Mouse (Mus musculus) liver, postnatal 0 days (tissue): ENCODE results near the gene Ptprd. TPM values are rescaled to one million over a fixed set of nuclear protein-coding genes. Genes with fewer than 3 reads are reported as not detected.

ENCODE experiments used
- ATAC-seq: fragments of 200-750 bp; cut with Nextera tagmentation; 2 replicates; pipeline ENCODE4 v1.8.0; 2017; ENCODE audit warnings: mild to moderate bottlenecking, moderate library complexity
- DNase-seq: peaks from one replicate; pipeline ENCODE4 v3.0.0-alpha.2; 2016
- H3K27ac ChIP-seq: fragments of 300-500 bp; sonication (generic); 2 replicates; pipeline ENCODE4 v1.5.1; 2014; ENCODE audit warnings: antibody characterized with exemption, moderate library complexity, mild to moderate bottlenecking, low read depth
- H3K27me3 ChIP-seq: fragments of 300-500 bp; sonication (generic); 2 replicates; pipeline ENCODE4 v1.6.1; 2014; ENCODE audit warnings: low read length, control low read depth, mixed read lengths; ENCODE audit not compliant: insufficient read depth
- H3K36me3 ChIP-seq: fragments of 300-500 bp; sonication (generic); replicated peaks from 2 replicates; pipeline ENCODE4 v1.6.1; 2014; ENCODE audit warnings: mild to moderate bottlenecking, control low read depth, low read length, moderate library complexity, mixed read lengths; ENCODE audit not compliant: insufficient read depth
- H3K4me1 ChIP-seq: fragments of 300-500 bp; sonication (generic); 2 replicates; pipeline ENCODE4 v1.6.1; 2014; ENCODE audit warnings: antibody characterized with exemption, mild to moderate bottlenecking, control low read depth; ENCODE audit not compliant: insufficient read depth
- H3K4me2 ChIP-seq: fragments of 300-500 bp; sonication (generic); 2 replicates; pipeline ENCODE4 v1.6.1; 2014; ENCODE audit warnings: low read depth, mild to moderate bottlenecking, low read length, moderate library complexity, mixed read lengths
- H3K4me3 ChIP-seq: fragments of 300-500 bp; sonication (generic); 2 replicates; pipeline ENCODE4 v1.5.1; 2014; ENCODE audit warnings: low read depth, low read length
- H3K9ac ChIP-seq: fragments of 300-500 bp; sonication (generic); replicated peaks from 2 replicates; pipeline ENCODE4 v1.6.1; 2014; ENCODE audit warnings: mild to moderate bottlenecking, moderate library complexity
- H3K9me3 ChIP-seq: fragments of 300-500 bp; sonication (generic); 2 replicates; pipeline ENCODE4 v1.6.1; 2016; ENCODE audit warnings: mild to moderate bottlenecking, control low read depth, low read length, mixed read lengths
- CTCF ChIP-seq: sonication (generic); IDR thresholded peaks from 2 replicates; pipeline ENCODE4 v1.5.1; 2016; ENCODE audit warnings: antibody characterized with exemption, low read depth
- EP300 ChIP-seq: IDR thresholded peaks from 2 replicates; pipeline ENCODE4 v1.6.1; 2016; ENCODE audit warnings: antibody characterized with exemption, low read depth, mild to moderate bottlenecking
- WGBS: fragments of 180-500 bp; shearing (Covaris S2); extraction: QIAGEN DNeasy Blood & Tissue Kit; methylation state at CpG from one replicate; pipeline ENCODE4 v1.1.7; 2014; ENCODE audit not compliant: insufficient replicate concordance; 5-methylcytosine and 5-hydroxymethylcytosine counted together
- polyA plus RNA-seq: library from polyadenylated mRNA; unstranded; fragments of >200 nt; fragmentation: Nextera tagmentation; extraction: Ambion mirVana; gene quantifications from 2 replicates; pipeline ENCODE4 v1.2.1, GENCODE M21; 2015

Ptprd gene
- polyA plus RNA-seq, 1 experiment from 2014 or later, result 9.3 TPM

GRCm38 (mm10) chr4:75969961-75970360 is 2241.8 kb downstream of the Ptprd start:
- H3K9ac ChIP-seq, result no peak overlapping the region
- H3K36me3 ChIP-seq, result no peaks in the 10 kb centered on the region
- H3K4me2 ChIP-seq, result no peak overlapping the region
- no peak overlapping the region for H3K4me3 ChIP-seq
- WGBS, result 73% methylated on average over 2 of the region's 2 CpGs
- no peaks in the 10 kb centered on the region for H3K9me3 ChIP-seq
- no peaks in the 10 kb centered on the region for H3K4me1 ChIP-seq
- H3K27me3 ChIP-seq, result no peaks in the 10 kb centered on the region
- DNase-seq (no peak), ATAC-seq (no peak)
- no peak for TF ChIP-seq CTCF
- TF ChIP-seq EP300, result no peak
- H3K27ac ChIP-seq, result no peak overlapping the region

DNA sequence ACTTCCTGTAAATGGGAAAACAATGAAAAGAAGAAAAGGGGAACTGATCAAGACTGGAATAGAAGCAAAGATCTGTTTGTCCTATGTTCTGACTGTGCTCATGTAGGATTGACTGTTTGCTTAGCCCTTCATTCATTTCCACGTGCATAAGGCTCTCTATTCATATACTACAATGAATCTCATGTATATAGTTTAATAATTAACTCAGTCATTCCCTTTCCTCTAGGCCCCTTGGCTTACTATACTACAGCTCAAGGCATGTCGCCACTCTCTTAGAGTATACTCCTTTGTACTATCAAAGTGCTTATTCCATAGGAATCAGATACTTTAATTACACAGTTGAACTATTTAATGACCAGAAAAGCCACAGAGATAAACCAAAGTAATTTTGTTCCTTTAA is 2243.1 kb downstream of the Ptprd start:
- no peaks in the 10 kb centered on the region for H3K36me3 ChIP-seq
- TF ChIP-seq CTCF (no peak), EP300 (no peak)
- ATAC-seq (no peak), DNase-seq (no peak)
- no peak overlapping the region for H3K27ac ChIP-seq
- no peaks in the 10 kb centered on the region for H3K9me3 ChIP-seq
- no peaks in the 10 kb centered on the region; the same call in 1 of the 2 replicates for H3K4me1 ChIP-seq
- H3K9ac ChIP-seq, result no peak overlapping the region
- no peaks in the 10 kb centered on the region for H3K27me3 ChIP-seq
- H3K4me2 ChIP-seq, result no peak overlapping the region
- H3K4me3 ChIP-seq, result no peak overlapping the region
- 78% methylated on average over 2 of the region's 2 CpGs for WGBS

- ATAC-seq (no peak), DNase-seq (no peak)
- Histone ChIP-seq H3K4me1 (no peaks in the 10 kb centered on the region; the same call in 1 of the 2 replicates), H3K4me2 (no peak overlapping the region), H3K27ac (no peak overlapping the region), H3K36me3 (no peaks in the 10 kb centered on the region), H3K9ac (no peak overlapping the region), H3K27me3 (no peaks in the 10 kb centered on the region), H3K4me3 (no peak overlapping the region), H3K9me3 (no peaks in the 10 kb centered on the region)
- WGBS, result 62% methylated on average over 3 of the region's 3 CpGs
- TF ChIP-seq EP300, result no peak
- TF ChIP-seq CTCF, result no peak
Observed at GRCm38 (mm10) chr4:75965810-75966209, 2246.0 kb downstream of the Ptprd start.

GRCm38 (mm10) chr4:75962916-75963315 is 2248.8 kb downstream of the Ptprd start:
- WGBS, result 73% methylated on average over 2 of the region's 2 CpGs
- H3K9me3 ChIP-seq, result no peaks in the 10 kb centered on the region
- H3K9ac ChIP-seq, result no peak overlapping the region
- no peaks in the 10 kb centered on the region; the same call in 1 of the 2 replicates for H3K4me1 ChIP-seq
- H3K4me3 ChIP-seq, result no peak overlapping the region
- no peak overlapping the region for H3K27ac ChIP-seq
- no peaks in the 10 kb centered on the region for H3K36me3 ChIP-seq
- H3K27me3 ChIP-seq, result no peaks in the 10 kb centered on the region
- no peak for DNase-seq
- no peak for ATAC-seq
- TF ChIP-seq CTCF (no peak), EP300 (no peak)
- no peak overlapping the region for H3K4me2 ChIP-seq

DNA sequence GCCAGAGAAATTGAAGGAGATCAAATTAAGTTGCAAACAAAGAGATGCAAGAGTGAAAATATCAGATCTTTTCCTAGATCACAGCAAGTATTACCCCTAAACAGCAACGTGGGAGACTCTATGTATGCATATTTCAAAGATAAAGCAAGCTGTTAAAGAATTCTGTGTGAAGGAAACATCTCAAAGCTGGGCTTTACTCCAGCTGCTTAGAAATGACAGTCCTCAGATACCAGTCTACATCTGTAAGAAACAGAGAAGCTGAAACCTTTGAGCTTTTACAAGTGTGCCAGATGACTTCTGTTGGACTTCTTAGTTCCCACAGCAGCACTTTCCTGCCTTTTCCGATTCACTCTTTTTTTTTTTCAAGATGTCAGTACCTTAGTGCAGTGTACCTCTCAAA is 2249.9 kb downstream of the Ptprd start:
- Histone ChIP-seq H3K27ac (no peak overlapping the region), H3K36me3 (no peaks in the 10 kb centered on the region), H3K4me3 (no peak overlapping the region), H3K27me3 (no peaks in the 10 kb centered on the region), H3K4me2 (no peak overlapping the region), H3K4me1 (no peaks in the 10 kb centered on the region; the same call in 1 of the 2 replicates), H3K9ac (no peak overlapping the region), H3K9me3 (no peaks in the 10 kb centered on the region)
- ATAC-seq (no peak), DNase-seq (no peak)
- WGBS, result 63% methylated on average over 2 of the region's 2 CpGs
- TF ChIP-seq CTCF (no peak), EP300 (no peak)

- H3K4me3 ChIP-seq, result no peak overlapping the region
- no peak overlapping the region for H3K27ac ChIP-seq
- DNase-seq (no peak), ATAC-seq (no peak)
- no peak overlapping the region for H3K9ac ChIP-seq
- TF ChIP-seq EP300 (no peak), CTCF (no peak)
- H3K9me3 ChIP-seq, result no peaks in the 10 kb centered on the region
- no peaks in the 10 kb centered on the region for H3K27me3 ChIP-seq
- no peaks in the 10 kb centered on the region for H3K4me1 ChIP-seq
- no peak overlapping the region for H3K4me2 ChIP-seq
- 67% methylated on average over 6 of the region's 6 CpGs for WGBS
- H3K36me3 ChIP-seq, result no peaks in the 10 kb centered on the region
Observed at GRCm38 (mm10) chr4:75953349-75954060, 2258.3 kb downstream of the Ptprd start.
